Mouse (Mus musculus) spleen, adult 2 months (tissue): ENCODE measurements at regions not wholly inside any gene's neighbourhood (a gene's known extent, or its start where the extent isn't known, plus 50 kb on each side); places are given as distances from the start of the nearest gene placed in this dataset.

Source experiments
- DNase-seq, 2 experiments: peaks; one replicate each; pipeline versions ENCODE4 v3.0.0 to v3.0.0-alpha.2; 2012 to 2021; ENCODE audit warnings: low spot score in 2 of 2, low read depth in 1 of 2
- H3K27ac ChIP-seq: fragments of 200-500 bp; 2 replicates; pipeline ENCODE4 v1.5.1; 2012; ENCODE audit warnings: low read length, inconsistent platforms; ENCODE audit not compliant: insufficient read depth
- H3K27me3 ChIP-seq: fragments of 200-500 bp; 2 replicates; pipeline ENCODE4 v1.6.1; 2012; ENCODE audit warnings: mild to moderate bottlenecking, moderate library complexity, low read length, inconsistent platforms; ENCODE audit not compliant: control insufficient read depth, insufficient read depth
- H3K36me3 ChIP-seq: fragments of 200-500 bp; 2 replicates; pipeline ENCODE4 v1.6.1; 2012; ENCODE audit warnings: mild to moderate bottlenecking, low read length, inconsistent platforms; ENCODE audit not compliant: control insufficient read depth, insufficient read depth
- H3K4me1 ChIP-seq: fragments of 200-500 bp; 2 replicates; pipeline ENCODE4 v1.6.1; 2011; ENCODE audit warnings: inconsistent platforms; ENCODE audit not compliant: control insufficient read depth, insufficient read depth, insufficient read length
- H3K4me3 ChIP-seq: fragments of 200-500 bp; 2 replicates; pipeline ENCODE4 v1.5.1; 2011; ENCODE audit warnings: mild to moderate bottlenecking, inconsistent platforms; ENCODE audit not compliant: insufficient read depth, insufficient read length; ENCODE audit errors: extremely low read depth
- CTCF ChIP-seq: fragments of 200-500 bp; IDR thresholded peaks from 2 replicates; pipeline ENCODE4 v1.5.1; 2011; ENCODE audit warnings: mild to moderate bottlenecking, inconsistent platforms; ENCODE audit not compliant: insufficient read depth, insufficient read length, insufficient replicate concordance; ENCODE audit errors: extremely low read depth
- POLR2A ChIP-seq: fragments of 200-500 bp; IDR thresholded peaks from 2 replicates; pipeline ENCODE4 v1.6.1; 2011; ENCODE audit warnings: low read depth, low read length, inconsistent platforms
- WGBS: fragments of 180-500 bp; shearing (Covaris S2); methylation state at CpG from one replicate; pipeline ENCODE4 v1.1.7; 2018; 5-methylcytosine and 5-hydroxymethylcytosine counted together

- Histone ChIP-seq H3K36me3 (no peaks in the 10 kb centered on the region), H3K4me3 (no peak overlapping the region), H3K27ac (no peak overlapping the region), H3K4me1 (no peaks in the 10 kb centered on the region), H3K27me3 (no peaks in the 10 kb centered on the region; the same call in 1 of the 2 replicates)
- TF ChIP-seq CTCF, result no peak
- no peak for TF ChIP-seq POLR2A
- WGBS, result 93% methylated on average over 4 of the region's 4 CpGs
- DNase-seq, result no peak
Measured at GRCm38 (mm10) chr10:99526148-99526547, 233.3 kb downstream of the Csl start.

DNA sequence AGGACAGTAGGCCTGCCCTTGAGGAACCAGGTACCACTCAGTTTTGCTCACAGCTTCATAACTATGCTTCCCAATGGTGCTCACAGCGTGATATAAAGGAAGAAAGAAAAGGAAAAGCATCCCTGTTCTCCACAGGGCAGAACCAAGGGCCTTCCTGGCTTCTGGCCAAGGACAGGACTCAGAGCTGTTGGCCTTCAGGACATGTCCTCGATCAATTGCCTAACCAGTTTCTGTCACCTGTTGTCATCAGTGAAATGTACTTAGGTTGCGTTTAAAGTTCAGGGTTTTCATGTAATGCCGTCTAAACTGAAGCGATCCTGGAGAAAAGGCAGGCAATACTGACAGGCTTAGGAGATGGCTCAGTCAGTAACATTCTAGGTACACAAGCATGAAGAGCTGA lies 232.9 kb downstream of the Csl start:
- H3K27me3 ChIP-seq, result no peaks in the 10 kb centered on the region
- TF ChIP-seq POLR2A (no peak), CTCF (no peak)
- no peaks in the 10 kb centered on the region for H3K36me3 ChIP-seq
- no peak overlapping the region for H3K4me3 ChIP-seq
- WGBS, result 93% methylated on average over 5 of the region's 5 CpGs
- H3K4me1 ChIP-seq, result no peaks in the 10 kb centered on the region
- DNase-seq, result no peak
- H3K27ac ChIP-seq, result no peak overlapping the region

- no peaks in the 10 kb centered on the region for H3K4me1 ChIP-seq
- H3K36me3 ChIP-seq, result no peaks in the 10 kb centered on the region
- no peak overlapping the region for H3K27ac ChIP-seq
- H3K4me3 ChIP-seq, result no peak overlapping the region
- no peaks in the 10 kb centered on the region for H3K27me3 ChIP-seq
- TF ChIP-seq CTCF (no peak), POLR2A (no peak)
- no peak for DNase-seq
Measured at GRCm38 (mm10) chr10:99531104-99531503, 228.4 kb downstream of the Csl start.

GRCm38 (mm10) chr10:99531556-99531955 lies 227.9 kb downstream of the Csl start:
- TF ChIP-seq CTCF (no peak), POLR2A (no peak)
- H3K36me3 ChIP-seq, result no peaks in the 10 kb centered on the region
- no peak overlapping the region for H3K4me3 ChIP-seq
- H3K27ac ChIP-seq, result no peak overlapping the region
- H3K4me1 ChIP-seq, result no peaks in the 10 kb centered on the region
- no peaks in the 10 kb centered on the region for H3K27me3 ChIP-seq
- no peak for DNase-seq

GRCm38 (mm10) chr10:99531992-99532391 lies 227.5 kb downstream of the Csl start:
- Histone ChIP-seq H3K36me3 (no peaks in the 10 kb centered on the region), H3K27me3 (no peaks in the 10 kb centered on the region), H3K4me1 (no peaks in the 10 kb centered on the region), H3K4me3 (no peak overlapping the region), H3K27ac (no peak overlapping the region)
- TF ChIP-seq POLR2A, result no peak
- TF ChIP-seq CTCF, result no peak
- 91% methylated on average over 7 of the region's 7 CpGs for WGBS
- DNase-seq, result no peak

DNA sequence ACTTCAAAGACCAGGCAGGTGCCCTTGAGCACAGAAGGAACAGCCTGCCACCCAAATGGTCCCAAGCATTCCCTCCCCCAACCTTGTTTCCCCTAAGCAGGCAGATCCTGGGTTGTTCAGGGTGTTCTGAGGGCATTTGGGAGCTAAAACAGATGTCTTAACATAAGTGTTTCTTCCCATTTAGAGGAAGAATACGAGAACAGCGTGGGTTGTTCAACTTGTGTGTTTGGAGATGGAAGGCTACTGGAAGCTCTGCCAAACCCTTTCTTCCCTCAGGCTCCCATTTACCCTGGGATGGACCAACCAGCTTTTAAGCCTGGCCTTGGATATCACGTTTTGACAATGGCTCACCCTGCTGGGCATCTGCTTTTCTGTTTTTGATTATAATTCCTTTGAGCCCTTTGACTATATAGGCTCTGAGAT lies 226.8 kb downstream of the Csl start:
- H3K4me3 ChIP-seq, result no peak overlapping the region
- H3K36me3 ChIP-seq, result no peaks in the 10 kb centered on the region
- no peaks in the 10 kb centered on the region for H3K4me1 ChIP-seq
- no peak for DNase-seq
- H3K27me3 ChIP-seq, result no peaks in the 10 kb centered on the region
- 65% methylated on average over 3 of the region's 3 CpGs for WGBS
- TF ChIP-seq POLR2A (no peak), CTCF (no peak)
- H3K27ac ChIP-seq, result no peak overlapping the region

DNA sequence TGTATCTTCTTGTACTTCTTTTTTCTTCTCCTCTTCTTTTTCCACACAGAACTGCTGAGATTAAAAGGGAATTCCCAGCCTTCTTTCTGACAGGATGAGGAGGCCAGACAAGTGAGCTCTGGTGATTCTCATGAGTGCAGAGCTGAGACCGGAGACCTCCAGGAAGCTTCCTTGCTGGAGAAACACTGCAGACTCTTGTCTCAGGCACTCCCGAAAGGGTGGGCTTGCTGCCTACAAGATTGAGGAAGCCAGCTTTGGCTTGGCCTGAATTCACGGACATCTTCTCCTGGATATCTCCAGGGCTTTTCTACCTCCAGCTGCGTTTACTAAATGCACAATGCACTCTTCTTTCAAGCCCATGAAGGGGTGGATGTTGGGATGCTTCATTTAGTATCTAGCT lies 226.0 kb downstream of the Csl start:
- Histone ChIP-seq H3K27me3 (no peaks in the 10 kb centered on the region), H3K4me3 (no peak overlapping the region), H3K4me1 (no peaks in the 10 kb centered on the region), H3K27ac (no peak overlapping the region), H3K36me3 (no peaks in the 10 kb centered on the region)
- TF ChIP-seq POLR2A (no peak), CTCF (no peak)
- 90% methylated on average over 4 of the region's 4 CpGs for WGBS
- no peak for DNase-seq
